Mouse (Mus musculus): ENCODE measurements around the gene Zfyve19.

The Zfyve19 gene

GRCm38 (mm10) chr2:119208344-119209175, at the start of gene Zfyve19, which contains the start of gene Dnajc17:
Zfyve19 (plus strand) TSS chr2:119208617.
Dnajc17 (minus strand) TSS chr2:119208795.
- DNase-seq (ENCODE audit: low spot score in 2 of 2): peak; percentile 97 to 99

- DNase-seq (ENCODE audit: low spot score in 2 of 2): no peak
Measured at GRCm38 (mm10) chr2:119161247-119161646, 47.2 kb upstream of the Zfyve19 start.

GRCm38 (mm10) chr2:119163135-119163534, 45.3 kb upstream of the Zfyve19 start:
- no peak for DNase-seq (ENCODE audit: low spot score in 2 of 2)

- DNase-seq (ENCODE audit: low spot score in 2 of 2): no peak
Measured at GRCm38 (mm10) chr2:119163999-119164398, 44.4 kb upstream of the Zfyve19 start.

GRCm38 (mm10) chr2:119165401-119165800, 43.0 kb upstream of the Zfyve19 start:
- DNase-seq (ENCODE audit: low spot score in 2 of 2): no peak

- DNase-seq (ENCODE audit: low spot score in 2 of 2): no peak
Measured at GRCm38 (mm10) chr2:119166901-119167865, 41.2 kb upstream of the Zfyve19 start, which contains the start of gene Gchfr. Gchfr (plus strand) TSS chr2:119167773.

GRCm38 (mm10) chr2:119167866-119168256, 40.6 kb upstream of the Zfyve19 start:
- DNase-seq (ENCODE audit: low spot score in 2 of 2): no peak

GRCm38 (mm10) chr2:119170282-119170681, 38.1 kb upstream of the Zfyve19 start:
- no peak for DNase-seq (ENCODE audit: low spot score in 2 of 2)

GRCm38 (mm10) chr2:119171574-119171973, 36.8 kb upstream of the Zfyve19 start:
- DNase-seq (ENCODE audit: low spot score in 2 of 2): no peak

GRCm38 (mm10) chr2:119172446-119172845, 36.0 kb upstream of the Zfyve19 start:
- DNase-seq (ENCODE audit: low spot score in 2 of 2): no peak

- DNase-seq (ENCODE audit: low spot score in 2 of 2): no peak
Measured at GRCm38 (mm10) chr2:119172862-119173576, 35.4 kb upstream of the Zfyve19 start.

GRCm38 (mm10) chr2:119173991-119174651, 34.3 kb upstream of the Zfyve19 start, which contains the start of gene Gm14137:
Gm14137 (plus strand) TSS chr2:119174509.
- no peak for DNase-seq (ENCODE audit: low spot score in 2 of 2)

- DNase-seq (ENCODE audit: low spot score in 2 of 2): no peak
Measured at GRCm38 (mm10) chr2:119174866-119175265, 33.6 kb upstream of the Zfyve19 start.

- DNase-seq (ENCODE audit: low spot score in 2 of 2): no peak
Measured at GRCm38 (mm10) chr2:119175614-119176013, 32.8 kb upstream of the Zfyve19 start.

- no peak for DNase-seq (ENCODE audit: low spot score in 2 of 2)
Measured at GRCm38 (mm10) chr2:119176761-119177160, 31.7 kb upstream of the Zfyve19 start.

- no peak for DNase-seq (ENCODE audit: low spot score in 2 of 2)
Measured at GRCm38 (mm10) chr2:119177384-119177939, 31.0 kb upstream of the Zfyve19 start.

GRCm38 (mm10) chr2:119182914-119183313, 25.5 kb upstream of the Zfyve19 start:
- DNase-seq (ENCODE audit: low spot score in 2 of 2): no peak

- DNase-seq (ENCODE audit: low spot score in 2 of 2): peak; percentile 38 to 65
Measured at GRCm38 (mm10) chr2:119189029-119189710, 19.2 kb upstream of the Zfyve19 start.

- no peak for DNase-seq (ENCODE audit: low spot score in 2 of 2)
Measured at GRCm38 (mm10) chr2:119190969-119191368, 17.4 kb upstream of the Zfyve19 start.

GRCm38 (mm10) chr2:119194140-119194539, 14.3 kb upstream of the Zfyve19 start:
- no peak for DNase-seq (ENCODE audit: low spot score in 2 of 2)
